Mouse (Mus musculus) liver, postnatal 0 days (tissue): ENCODE results near the gene Prickle2.

Source experiments
- CTCF ChIP-seq: sonication (generic); IDR thresholded peaks from 2 replicates; pipeline ENCODE4 v1.5.1; 2016; ENCODE audit warnings: antibody characterized with exemption, low read depth
- EP300 ChIP-seq: IDR thresholded peaks from 2 replicates; pipeline ENCODE4 v1.6.1; 2016; ENCODE audit warnings: antibody characterized with exemption, low read depth, mild to moderate bottlenecking

GRCm38 (mm10) chr6:92468892-92469291 is 237.1 kb downstream of the Prickle2 start:
- TF ChIP-seq CTCF: no peak
- TF ChIP-seq EP300: no peak
